Mouse (Mus musculus): Measurements from ENCODE around the gene Npc1l1.

The Npc1l1 gene

DNA sequence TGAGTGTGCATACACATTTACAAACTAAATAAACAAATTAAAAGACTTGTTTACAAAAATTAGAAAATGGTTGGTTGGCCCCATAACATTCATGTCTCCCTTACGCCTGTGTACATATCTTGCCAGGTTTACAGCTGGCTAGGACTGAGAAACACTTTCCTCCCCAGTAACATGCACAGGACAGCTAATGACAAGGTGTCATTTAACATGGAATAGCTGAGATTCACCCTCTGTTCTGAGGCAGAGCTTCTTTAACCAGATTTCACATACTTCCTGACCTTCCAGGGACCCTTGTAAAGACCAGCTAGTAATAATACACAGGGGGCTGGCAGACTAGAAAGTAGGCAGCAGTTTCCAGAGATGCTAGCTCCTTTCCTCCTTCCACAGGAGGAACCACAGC is 21.8 kb downstream of the Npc1l1 start:
- no peak for DNase-seq (ENCODE audit: extremely low spot score, low spot score)

DNA sequence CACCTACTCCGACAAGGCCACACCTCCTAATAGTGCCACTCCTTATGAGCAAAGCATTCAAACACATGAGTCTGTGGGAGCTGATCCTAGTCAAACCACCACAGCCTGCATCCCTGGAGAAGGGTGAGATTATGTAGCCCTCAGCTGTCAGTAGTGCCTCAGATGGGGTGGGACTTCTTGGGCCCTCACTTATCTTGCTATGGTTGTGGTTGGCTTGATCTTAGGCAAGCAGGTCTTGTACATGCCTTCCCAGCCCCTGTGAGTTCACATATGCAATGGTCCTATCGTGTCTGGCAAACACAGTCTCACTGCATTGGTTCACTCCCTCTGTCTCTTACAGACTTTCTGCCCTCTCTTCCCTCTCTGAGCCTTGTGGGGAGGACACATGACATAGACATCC is 22.9 kb downstream of the Npc1l1 start:
- no peak for DNase-seq (ENCODE audit: extremely low spot score, low spot score)

DNA sequence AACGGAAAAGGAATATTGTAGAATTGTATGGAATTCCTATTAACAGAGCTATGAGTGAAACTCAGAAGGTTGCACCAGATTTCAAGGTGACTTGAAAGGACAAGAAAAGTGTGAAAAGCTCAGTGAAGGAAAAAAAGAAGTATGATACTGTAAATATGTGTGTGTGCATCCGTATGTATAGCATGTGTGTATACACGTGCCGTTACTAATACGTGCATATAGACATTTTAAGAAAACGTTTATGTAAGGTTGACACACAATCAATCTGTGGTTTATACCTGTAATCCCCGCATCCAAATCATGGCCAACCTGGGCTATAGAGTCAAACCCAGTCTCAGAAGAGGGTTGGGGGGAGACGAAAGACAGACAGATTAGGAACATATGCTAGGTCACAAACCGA is 29.4 kb downstream of the Npc1l1 start:
- no peak for DNase-seq (ENCODE audit: extremely low spot score, low spot score)

DNA sequence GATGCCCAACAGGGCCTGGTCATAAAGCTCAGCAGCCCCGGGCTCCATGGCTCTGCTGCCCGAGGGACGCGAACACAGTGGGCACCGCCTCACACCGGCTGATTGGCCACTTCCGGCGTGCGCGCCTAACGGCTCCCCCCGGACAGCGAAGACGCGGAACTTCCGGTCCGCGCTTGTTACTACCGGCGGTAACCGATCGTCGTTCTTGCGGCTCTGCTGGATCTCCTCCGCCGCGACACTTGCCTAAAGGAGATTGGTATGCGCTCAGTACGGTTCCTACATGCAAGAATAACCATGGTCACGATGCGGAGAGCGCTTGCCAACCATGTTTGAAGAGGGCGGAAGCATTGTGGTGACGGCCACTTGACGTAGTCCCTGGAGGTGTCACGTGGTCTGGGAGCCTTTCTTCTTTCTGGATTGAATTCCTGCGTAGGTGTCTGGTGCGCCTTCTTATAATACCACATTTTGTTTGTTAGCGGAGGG is 29.8 kb downstream of the Npc1l1 start, which contains the start of gene Nudcd3:
Gene Nudcd3, minus strand, starts transcription at position 329 of the 483 bp plus-strand sequence.
- peak; percentile 91 for DNase-seq (ENCODE audit: extremely low spot score, low spot score)

DNA sequence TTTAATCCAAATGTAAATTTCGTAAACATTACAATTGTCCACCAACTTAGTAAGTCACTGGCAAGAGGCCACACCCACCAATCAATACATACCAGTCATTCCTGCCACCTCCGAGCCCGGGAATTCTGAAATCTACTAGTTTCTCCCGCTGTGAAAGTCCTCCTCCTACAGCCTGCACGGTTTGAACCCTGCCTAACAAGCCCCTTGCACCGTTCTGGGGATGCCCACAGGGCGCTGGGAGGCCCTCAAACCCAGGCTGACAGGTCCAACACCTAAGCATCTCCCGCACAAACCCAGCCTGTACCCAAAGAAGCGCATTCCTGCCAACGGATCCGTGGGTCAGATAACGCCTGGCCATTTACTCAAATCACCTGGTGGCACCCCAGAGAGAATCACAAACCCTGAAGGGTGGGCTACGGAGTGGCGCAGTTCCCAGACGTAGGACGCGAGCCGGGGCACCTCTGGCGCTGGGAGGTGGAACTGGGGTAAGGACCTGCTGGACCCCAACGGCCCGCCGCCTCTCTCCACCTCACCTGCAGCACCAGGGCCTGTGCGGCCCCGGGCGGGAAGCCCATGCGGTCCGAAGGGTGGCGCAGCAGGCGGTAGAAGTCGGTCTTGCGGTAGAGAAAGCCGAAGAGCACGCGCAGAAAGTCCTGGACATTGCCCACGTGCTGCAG is 30.4 kb downstream of the Npc1l1 start, which contains the start of gene A730071L15Rik:
Gene A730071L15Rik, plus strand, starts transcription at position 620 of the 677 bp plus-strand sequence.
- DNase-seq (ENCODE audit: extremely low spot score, low spot score) = peak; percentile 37

DNA sequence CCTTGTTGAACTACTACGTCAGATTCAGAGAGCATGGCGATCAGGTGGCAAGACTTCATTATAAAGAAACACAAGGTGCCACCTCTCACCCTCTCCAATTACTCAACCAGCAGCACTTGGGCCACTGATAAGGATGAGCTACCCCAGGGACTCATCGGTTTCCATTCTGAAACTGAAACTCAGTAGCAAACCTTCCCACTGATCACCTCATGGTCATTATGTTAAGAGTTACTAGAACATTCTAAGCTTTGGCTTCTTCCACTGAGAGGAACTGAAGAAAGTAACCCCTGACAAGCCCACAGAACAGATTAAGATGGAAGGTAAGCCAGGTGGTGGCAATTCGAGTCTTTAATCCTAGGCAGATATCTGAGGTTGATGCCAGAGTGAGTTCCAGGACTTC is 31.5 kb downstream of the Npc1l1 start:
- DNase-seq (ENCODE audit: extremely low spot score, low spot score) = no peak

DNA sequence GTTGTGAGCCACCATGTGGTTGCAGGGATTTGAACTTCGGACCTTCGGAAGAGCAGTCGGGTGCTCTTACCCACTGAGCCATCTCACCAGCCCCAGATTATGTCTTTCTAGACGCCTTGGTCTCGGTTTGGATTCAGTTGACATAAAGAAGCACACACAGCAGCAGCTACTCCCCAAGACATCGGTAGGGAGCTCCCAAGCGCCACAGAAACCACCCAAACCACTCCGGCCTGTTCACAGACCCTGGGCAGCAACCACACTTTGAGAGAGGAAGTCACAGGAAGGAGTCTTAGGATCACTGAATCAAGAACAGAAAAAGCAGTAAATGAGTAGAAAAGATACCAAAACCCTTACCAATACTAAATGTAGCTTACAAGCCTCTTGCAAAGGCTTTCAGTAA is 33.2 kb downstream of the Npc1l1 start:
- DNase-seq (ENCODE audit: extremely low spot score, low spot score) = no peak

DNA sequence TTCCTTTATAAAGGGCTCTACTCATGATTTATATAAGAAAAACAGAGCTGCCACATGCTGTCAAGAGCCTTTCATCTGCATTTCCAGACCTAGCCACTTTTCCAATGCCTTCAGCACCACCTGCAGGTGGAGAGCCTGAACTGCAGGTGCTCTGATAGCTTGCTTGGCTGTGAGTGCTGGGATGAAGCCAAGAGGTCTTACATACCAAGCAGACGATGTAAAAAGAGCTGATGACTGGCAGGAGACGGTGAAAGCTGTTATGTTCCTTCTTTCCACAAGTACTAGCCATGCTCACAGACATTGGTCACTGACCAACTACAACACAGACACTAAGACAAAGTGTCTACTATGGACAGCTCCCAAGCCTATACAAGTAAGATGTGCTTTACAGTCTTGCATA is 42.1 kb downstream of the Npc1l1 start:
- DNase-seq (ENCODE audit: extremely low spot score, low spot score) = peak; percentile 79

DNA sequence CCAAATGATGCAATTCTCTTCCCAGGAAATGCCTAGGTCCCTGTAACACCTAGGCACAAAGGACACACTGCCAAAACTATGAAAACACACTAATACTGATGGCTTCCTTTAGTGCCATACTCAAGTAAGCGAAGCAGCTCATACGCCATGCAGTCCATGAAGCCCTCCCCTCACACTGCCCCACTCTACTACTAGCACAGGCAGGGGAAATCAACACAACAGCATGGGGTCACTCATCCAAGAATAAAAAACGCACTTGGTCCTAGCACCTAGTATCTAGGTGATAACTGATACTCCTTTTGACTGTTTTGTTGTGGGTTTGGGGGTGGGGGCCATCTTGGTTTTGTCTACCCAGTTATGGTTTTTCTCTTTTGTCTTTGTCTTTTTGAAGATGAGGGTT is 42.5 kb downstream of the Npc1l1 start:
- DNase-seq (ENCODE audit: extremely low spot score, low spot score) = no peak

DNA sequence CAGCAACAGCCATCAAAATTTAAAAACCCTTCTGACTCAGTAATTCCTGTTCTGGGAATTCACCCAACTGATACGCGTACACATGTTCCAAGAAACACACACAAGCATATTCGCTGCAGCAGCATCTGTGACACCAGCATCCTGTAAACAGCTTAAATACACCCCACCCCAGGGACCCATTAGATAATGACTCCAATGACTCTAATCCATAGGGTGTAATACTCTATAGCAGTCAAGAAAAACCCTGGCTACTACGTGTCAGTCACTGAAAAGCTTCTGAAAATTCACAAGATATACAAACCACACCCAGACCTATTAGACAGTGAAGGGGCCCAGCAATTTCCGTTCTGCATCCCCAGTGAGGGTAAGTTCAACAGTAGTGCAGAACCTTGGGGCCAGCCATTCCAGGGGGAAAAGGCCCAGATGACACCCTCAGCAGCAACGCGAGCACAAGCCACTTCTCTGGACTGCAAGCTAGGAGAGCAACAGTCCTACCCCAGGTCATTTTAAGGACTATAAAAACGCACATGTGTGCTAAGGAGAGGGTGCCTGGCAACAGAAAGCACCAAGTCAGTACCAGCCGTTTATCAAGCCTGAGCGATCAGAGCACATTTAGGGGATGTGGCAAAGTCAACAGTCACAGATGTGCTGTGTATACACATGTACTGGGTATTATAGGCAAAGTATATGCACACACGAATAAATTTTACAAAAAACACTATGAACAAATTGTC is 45.6 kb downstream of the Npc1l1 start:
- DNase-seq (ENCODE audit: extremely low spot score, low spot score) = no peak

DNA sequence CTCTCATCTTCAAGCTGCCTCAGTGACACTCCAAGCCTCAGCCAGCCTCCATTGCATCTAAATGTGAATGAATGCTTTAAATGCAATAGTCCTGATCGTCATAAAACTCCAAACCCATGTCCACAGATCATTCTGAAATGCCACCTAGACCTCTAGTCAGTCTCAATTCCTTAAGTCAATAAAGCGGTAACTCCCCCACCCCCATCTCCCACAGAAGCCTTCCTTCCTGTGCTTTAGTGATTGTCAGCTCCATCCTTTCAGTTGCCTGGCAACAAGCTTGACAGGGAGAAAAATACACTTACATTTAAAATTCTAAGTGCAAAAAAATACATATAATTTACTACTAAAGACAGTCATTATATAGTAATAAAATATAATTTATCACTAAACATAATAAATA is 46.7 kb downstream of the Npc1l1 start:
- DNase-seq (ENCODE audit: extremely low spot score, low spot score) = no peak

DNA sequence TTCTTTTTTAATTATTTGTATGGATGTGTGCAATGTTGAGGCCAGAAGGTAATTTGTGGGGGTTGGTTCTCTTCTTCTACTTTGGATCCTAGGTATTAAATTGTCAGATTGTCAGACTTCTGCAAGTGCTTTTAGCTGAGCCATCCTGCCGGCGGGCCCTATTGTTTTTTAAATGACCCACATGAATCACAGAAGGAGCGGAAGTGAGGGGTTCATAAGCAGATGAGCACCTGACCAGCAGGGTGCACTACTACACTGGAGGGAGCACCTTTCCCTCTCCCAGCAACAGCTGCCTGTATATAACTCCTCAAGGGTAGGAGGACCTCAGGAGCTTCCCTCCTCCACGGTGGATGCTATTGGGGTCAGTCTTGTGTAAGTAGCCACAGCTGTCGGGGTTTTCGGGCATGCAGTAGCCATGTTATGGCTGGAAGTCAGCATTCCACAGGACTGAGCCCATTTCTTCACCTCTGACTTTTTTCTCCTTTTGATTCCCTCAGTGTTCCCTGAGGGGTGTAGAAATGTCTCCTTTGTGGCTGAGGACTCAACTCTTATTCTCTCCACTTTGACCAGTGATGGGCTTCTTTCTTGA is 49.0 kb downstream of the Npc1l1 start:
- no peak for DNase-seq (ENCODE audit: extremely low spot score, low spot score)

DNA sequence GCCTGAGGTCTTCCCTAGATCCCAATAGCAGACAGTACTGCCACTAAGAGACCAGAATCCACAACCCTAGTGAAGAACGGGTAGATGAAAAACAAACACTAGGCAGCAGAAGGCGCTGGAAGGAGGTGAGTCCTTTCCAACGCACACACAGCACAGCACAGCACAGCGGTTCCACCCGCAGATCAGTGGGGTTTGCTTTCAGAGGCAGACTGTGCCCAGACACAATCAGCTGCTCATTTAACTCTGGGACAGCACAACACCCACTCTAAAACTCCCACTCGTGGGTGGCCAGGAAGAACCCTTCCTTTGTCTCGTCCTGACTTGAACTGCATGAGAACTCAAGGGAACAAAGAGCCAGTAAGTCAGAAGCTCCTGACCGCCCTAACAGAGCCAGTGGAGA is 50.7 kb downstream of the Npc1l1 start:
- no peak for DNase-seq (ENCODE audit: extremely low spot score, low spot score)

DNA sequence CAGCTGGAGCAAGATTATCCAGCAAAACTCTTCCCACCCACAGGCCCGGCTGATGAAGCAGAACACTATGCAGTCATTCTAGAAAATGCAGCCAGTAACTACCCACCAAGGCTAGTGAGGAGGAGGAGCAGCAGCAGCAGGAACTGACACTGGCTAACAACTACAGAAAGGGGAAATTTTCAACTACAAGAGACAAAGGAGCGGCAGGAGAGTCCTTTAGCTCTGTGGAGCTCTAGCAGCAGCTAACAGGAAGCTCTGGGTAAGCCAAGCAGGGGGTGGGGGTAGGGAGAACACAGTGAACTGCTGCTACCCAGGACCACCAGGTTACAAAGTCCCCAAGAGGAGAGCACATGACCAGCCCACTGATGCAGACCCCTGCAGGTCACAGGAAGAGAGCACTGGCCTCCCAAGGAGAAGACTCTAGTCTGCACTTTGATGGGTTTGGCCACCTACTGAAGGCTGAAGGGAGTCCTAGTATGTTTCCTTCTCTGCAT is 51.2 kb downstream of the Npc1l1 start:
- peak; percentile 23 for DNase-seq (ENCODE audit: extremely low spot score, low spot score)

DNA sequence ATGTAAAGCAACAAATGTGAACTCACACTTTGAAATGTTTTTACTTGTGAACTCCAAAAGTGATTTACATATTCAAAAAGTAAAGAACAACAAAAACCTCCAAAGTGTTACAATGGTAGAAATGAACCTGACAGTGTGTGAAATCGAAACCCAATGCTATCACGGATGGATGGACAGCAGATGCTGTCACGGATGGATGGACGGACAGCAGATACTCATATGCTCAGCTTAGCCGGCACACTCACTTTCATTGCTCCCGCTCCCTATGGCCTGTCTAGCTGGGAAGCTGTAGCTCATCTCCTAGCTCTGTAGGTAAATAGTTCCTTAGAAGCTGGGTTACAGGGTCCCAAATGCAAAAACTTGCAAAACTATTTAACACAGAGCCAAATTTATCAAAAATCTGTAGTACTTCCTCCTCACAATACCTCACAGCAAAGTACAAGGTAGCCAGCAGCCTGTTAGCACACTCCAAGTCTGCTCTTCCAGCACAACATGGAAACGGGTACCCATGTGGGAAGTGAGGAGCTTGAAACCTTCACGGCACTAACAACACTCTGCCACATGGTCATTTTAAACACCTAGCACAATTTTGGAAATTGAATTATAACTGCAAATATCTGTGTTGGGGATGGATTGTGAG is 52.0 kb downstream of the Npc1l1 start:
- no peak for DNase-seq (ENCODE audit: extremely low spot score, low spot score)

DNA sequence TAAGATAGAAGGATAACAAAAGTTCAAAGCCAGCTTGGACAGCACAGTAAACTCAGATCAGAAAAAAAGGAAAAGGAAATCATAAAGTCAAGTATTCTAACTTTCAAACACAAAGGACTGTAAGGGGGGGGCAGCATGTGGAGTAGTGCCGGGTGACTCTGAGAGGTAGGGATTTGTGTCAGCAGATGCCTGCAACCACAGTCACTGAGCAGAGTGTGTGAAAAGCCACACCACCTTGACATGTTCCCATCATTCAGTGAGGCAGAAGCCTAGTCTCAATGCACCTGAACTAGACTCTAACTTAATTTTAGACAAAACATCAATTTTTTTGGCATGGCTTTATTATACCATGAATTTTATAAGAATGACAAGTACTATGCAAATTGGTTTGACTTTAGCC is 54.4 kb downstream of the Npc1l1 start:
- no peak for DNase-seq (ENCODE audit: extremely low spot score, low spot score)

DNA sequence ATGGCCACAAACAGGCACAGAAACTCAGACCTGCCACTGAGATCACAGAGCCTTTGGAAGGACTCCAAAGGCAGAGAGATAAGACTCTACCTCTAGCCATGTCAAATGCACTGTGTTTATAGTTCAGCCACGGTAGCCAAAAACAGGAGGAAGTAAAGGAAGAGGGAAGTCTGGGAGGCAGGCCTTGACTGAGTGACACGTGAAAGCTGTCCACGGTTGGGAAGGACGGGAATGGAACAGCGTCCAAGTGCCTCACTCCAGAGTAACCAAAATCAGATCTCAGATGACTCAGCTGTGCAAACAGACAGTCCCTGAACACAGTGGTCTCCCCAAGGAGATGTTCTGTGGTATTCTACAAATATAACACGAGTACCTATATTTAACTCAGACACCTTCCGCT is 55.2 kb downstream of the Npc1l1 start:
- no peak for DNase-seq (ENCODE audit: extremely low spot score, low spot score)

DNA sequence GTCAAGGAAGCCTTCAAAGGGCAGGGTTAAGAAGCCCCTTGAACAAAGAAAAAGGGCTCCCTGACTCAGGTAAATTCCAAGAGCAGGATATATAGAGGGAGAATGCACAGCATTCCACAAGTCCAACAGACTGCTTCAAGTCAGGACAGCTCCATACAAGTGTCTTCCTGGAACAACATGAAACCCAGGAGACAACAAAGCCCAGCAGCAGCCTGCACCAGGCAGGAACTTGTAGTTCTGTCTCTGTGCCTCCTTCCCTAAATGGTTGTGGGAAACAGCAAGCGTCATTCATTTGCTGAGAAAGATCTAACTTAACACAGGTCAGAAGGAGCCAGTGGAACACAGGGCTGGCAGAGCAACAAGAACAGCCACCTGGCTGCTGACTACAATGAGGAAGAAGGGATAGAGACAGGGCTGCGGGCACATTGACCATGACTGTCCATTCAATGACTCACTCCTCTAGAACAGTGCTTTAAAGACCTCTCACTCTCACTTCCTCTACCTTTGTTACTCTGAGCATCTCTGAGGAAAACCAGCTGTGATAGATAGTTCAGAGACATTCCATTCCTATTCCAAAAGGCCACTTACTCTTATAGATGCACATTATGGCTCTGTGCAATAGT is 60.8 kb downstream of the Npc1l1 start:
- DNase-seq (ENCODE audit: extremely low spot score, low spot score) = no peak

DNA sequence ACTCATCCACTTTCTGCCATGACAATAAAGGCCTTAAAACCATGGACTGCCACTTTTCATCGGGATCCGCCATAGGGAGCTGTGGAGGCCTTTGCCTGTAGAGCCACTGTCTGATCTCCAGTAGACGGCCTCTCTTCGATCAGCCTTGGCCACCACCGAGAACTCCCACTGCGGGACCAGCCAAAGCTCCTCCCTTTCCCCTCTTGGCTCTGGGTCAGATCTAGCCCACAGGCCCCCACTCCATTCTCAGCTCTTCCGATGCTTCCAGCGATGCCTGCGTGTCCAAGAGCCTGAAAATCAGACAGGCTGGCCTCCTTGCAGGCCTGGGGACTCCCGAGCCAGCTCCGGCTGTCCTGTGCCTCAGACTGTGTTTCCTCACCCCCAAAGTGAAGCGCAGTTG is 63.6 kb downstream of the Npc1l1 start:
- no peak for DNase-seq (ENCODE audit: extremely low spot score, low spot score)

DNA sequence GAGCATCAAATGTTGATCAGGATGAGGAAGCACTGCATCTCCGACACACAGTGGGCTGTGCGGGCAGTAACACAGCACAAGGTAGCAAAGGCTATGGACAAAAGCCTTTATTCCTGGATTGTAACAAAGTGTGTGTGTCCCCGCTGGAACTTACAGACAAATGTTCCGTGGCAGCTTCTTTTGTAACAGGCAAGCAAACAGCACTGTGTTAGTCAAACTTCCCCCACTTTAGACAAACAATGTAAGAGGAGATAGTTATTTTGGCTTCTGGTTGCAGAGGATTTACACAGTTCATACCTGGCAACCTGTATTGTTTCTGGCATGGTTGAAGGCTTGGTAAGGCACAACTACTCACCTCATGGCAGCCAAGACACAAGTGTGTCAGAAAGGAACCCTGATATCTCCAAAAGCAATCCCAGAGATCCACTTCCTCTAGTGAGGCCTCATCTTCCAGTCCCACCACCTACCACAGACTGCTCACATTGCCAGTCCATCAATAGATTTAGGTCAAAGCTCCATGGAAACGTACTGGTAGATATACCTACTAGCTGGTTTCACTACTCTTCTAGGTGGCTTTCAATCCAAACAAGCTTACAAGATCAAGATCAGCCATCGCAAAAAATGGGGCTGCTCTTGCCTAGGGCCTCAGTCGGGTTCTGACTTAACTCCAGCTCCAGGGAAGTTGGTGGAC is 64.4 kb downstream of the Npc1l1 start:
- DNase-seq (ENCODE audit: extremely low spot score, low spot score) = no peak

DNA sequence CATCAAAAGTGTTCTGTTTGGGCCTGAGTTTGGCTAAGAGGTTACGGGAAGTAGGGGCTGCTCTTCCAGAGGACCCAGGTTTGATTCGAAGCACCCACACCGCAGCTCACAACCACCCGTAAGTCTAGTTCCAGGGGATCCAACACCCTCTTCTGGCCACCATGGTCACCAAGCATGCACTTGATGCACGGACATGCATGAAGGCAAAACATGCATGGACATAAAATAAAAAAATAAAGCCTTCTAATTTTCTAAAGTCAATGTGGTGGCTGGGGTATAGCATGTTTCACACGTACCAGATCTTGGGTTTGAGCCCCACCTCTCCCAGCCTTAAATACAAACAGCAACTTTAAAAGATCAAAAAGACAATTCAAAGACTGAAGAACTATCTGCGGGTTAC is 65.2 kb downstream of the Npc1l1 start:
- DNase-seq (ENCODE audit: extremely low spot score, low spot score) = no peak

Data from neural tube, embryonic 10.5 days (tissue).